8 mouse cellular contexts compared by ENCODE assay signal in genomic region chr12:52503456-52504320, GRCm38 (mm10). TPM values are rescaled to one million over a fixed set of nuclear protein-coding genes. Genes with fewer than 3 reads are reported as not detected.
DNase-seq lines count a peak whose midpoint lies in the region; ATAC-seq lines count a peak whose summit lies in the region.

TSS of gene Arhgap5 (plus strand) at chr12:52503972.

- H3K9me3 ChIP-seq in hindbrain, embryonic 12.5 days (replicated peaks), result no peaks in the 10 kb centered on the region

- H3K27me3 ChIP-seq in hindbrain, embryonic 12.5 days, result no peaks in the 10 kb centered on the region

- no peaks in the 10 kb centered on the region for H3K36me3 ChIP-seq in hindbrain, embryonic 12.5 days

- peak within 1 kb of the TSS; percentile 70 for H3K4me3 ChIP-seq in hindbrain, embryonic 12.5 days

- DNase-seq in NIH3T3 (ENCODE audit: low read depth), result peak; percentile 99
- peak; percentile 99 to 100 for DNase-seq in cerebellum, postnatal 10 days
- DNase-seq in frontal cortex, postnatal 10 days (ENCODE audit: low spot score in 2 of 2), result peak; percentile 91 to 94
- peak; percentile 88 to 95 for DNase-seq in layer of hippocampus, postnatal 14 days (ENCODE audit: low spot score in 2 of 2)
- peak; percentile 95 for DNase-seq in lung, postnatal 14 days
- DNase-seq in retina, adult 2 months (ENCODE audit: low read depth, low spot score), result peak; percentile 95
- DNase-seq in thymus, postnatal 36 days, result peak; percentile 75 to 78

- peak within 1 kb of the TSS; percentile 69 for H3K4me2 ChIP-seq in hindbrain, embryonic 12.5 days (replicated peaks)

- H3K9ac ChIP-seq in hindbrain, embryonic 12.5 days, result peak within 1 kb of the TSS; percentile 98

- H3K27ac ChIP-seq in hindbrain, embryonic 12.5 days, result peak within 1 kb of the TSS; percentile 100

- WGBS in hindbrain, embryonic 12.5 days, result under 1% methylated on average over 58 of the region's 119 CpGs

- H3K4me1 ChIP-seq in hindbrain, embryonic 12.5 days, result peaks cover 5% of the 10 kb centered on the region

- ATAC-seq in hindbrain, embryonic 12.5 days (ENCODE audit: low FRiP score), result peak; percentile 97

RNA-seq across cellular contexts. Expression of gene Arhgap5, which starts in this region (rescaled TPM):
- 56.0 and 58.3 TPM in 2 replicates for polyA plus RNA-seq in hindbrain, embryonic 12.5 days (2016; fragmentation: Nextera tagmentation; extraction: Ambion mirVana)
- 100 to 1,000 TPM; 113 TPM for total RNA-seq in layer of hippocampus, postnatal 14 days (2021)

Comparison
In these comparisons a context has a peak if more than half of its experiments do, and no peak if none do; other contexts are left out.
1. Peak in every context shown above with its lines: DNase-seq, ATAC-seq, H3K4me3 ChIP-seq and H3K27ac ChIP-seq.